23 mouse cellular contexts compared by ENCODE assay signal in the genomic region with DNA sequence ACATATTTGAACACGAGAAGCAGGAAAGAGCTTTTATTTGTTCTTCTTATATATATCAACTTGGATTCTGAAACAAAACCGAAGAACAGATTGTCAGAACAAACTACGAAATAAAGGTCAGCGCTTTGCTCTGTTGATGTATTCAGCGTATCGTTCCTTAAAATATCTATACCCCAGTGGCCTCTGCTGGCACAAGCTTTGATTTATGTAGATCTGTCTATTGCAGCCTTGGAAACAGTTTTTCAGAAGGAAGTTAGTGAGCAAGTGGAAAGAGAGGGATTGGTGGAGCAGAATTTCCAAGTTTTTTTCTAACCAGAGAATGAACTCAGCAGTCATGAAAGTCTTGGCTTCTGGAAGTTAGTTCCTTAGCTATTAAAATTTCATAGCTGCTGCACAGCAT.
DNase-seq lines count a peak whose midpoint lies in the region; ATAC-seq and TF ChIP-seq lines count a peak whose summit lies in the region.
"Had no signal": no experiment of that assay in that cellular context is flagged by ENCODE, and none has a peak within 500 bp of the region (broad histone marks: within the 10 kb centered on the region; RNA-seq: fewer than 3 reads in every experiment).

No protein-coding gene starts in this region.

- H3K9me3 ChIP-seq in lung, embryonic 14.5 days (ENCODE audit: low read depth, low read length): no peaks in the 10 kb centered on the region
- no peaks in the 10 kb centered on the region for H3K9me3 ChIP-seq in midbrain, embryonic 11.5 days (ENCODE audit: control insufficient read depth, low read length)
- no peaks in the 10 kb centered on the region for H3K9me3 ChIP-seq in midbrain, postnatal 0 days (ENCODE audit: low read length)
- H3K9me3 ChIP-seq: G1E had no signal

- no peak for ATAC-seq in lung, embryonic 14.5 days (ENCODE audit: insufficient read depth)
- ATAC-seq in midbrain, embryonic 11.5 days (ENCODE audit: low FRiP score): no peak
- no peak for ATAC-seq in midbrain, postnatal 0 days (ENCODE audit: low FRiP score)
- ATAC-seq: activated CD4-positive, CD25-positive, alpha-beta regulatory T cell, adult 4 months; CD4-positive, CD25-positive, alpha-beta regulatory T cell, adult 4 months; Patski had no signal

- H3K27me3 ChIP-seq in lung, embryonic 14.5 days (ENCODE audit: insufficient read depth, low read length): no peaks in the 10 kb centered on the region
- H3K27me3 ChIP-seq in midbrain, embryonic 11.5 days (ENCODE audit: control insufficient read depth, insufficient read depth, low read length): no peaks in the 10 kb centered on the region
- no peaks in the 10 kb centered on the region for H3K27me3 ChIP-seq in midbrain, postnatal 0 days (ENCODE audit: insufficient read depth, low read length)
- H3K27me3 ChIP-seq: CH12.LX, Patski had no signal

- H3K4me3 ChIP-seq in gastrocnemius, adult 2 months: no peak overlapping the region
- no peak overlapping the region for H3K4me3 ChIP-seq in lung, embryonic 14.5 days (ENCODE audit: low read depth, low read length)
- H3K4me3 ChIP-seq in midbrain, embryonic 11.5 days (ENCODE audit: low read depth, low read length): no peak overlapping the region
- no peak overlapping the region for H3K4me3 ChIP-seq in midbrain, postnatal 0 days (ENCODE audit: low read depth, low read length)

- DNase-seq in adrenal gland, postnatal 10 days: peak; percentile 47
- no peak for DNase-seq in adrenal gland, adult 18-20 months (ENCODE audit: low spot score in 2 of 2)
- no peak for DNase-seq in gastrocnemius, adult 2 months
- no peak for DNase-seq in gastrocnemius, postnatal 36 days
- DNase-seq in lung, embryonic 14.5 days: peak; percentile 32
- DNase-seq in lung, postnatal 36 days: no peak
- peak; percentile 77 for DNase-seq in midbrain, embryonic 11.5 days (ENCODE audit: low spot score, missing footprints)
- DNase-seq in midbrain, postnatal 0 days (ENCODE audit: low spot score): no peak
- DNase-seq: adrenal gland, adult 2 months; adrenal gland, adult 8-10 months; adrenal gland, postnatal 14 days; adrenal gland, postnatal 25 days; adrenal gland, postnatal 36 days; B cell, adult 2 months; cerebellum, adult 11 months; cerebellum, adult 11-12 months; cerebellum, adult 18-20 months; cerebellum, adult 2 months had no signal

- H3K4me1 ChIP-seq in lung, embryonic 14.5 days (ENCODE audit: insufficient read depth): peaks cover 7% of the 10 kb centered on the region; the same call in 1 of the 2 replicates
- no peaks in the 10 kb centered on the region for H3K4me1 ChIP-seq in midbrain, embryonic 11.5 days (ENCODE audit: control insufficient read depth, insufficient read depth, low read length)
- no peaks in the 10 kb centered on the region for H3K4me1 ChIP-seq in midbrain, postnatal 0 days (ENCODE audit: insufficient read depth, low read length)

- intact Hi-C loops in gastrocnemius, adult 2 months (cut with DNase I): loop anchor here (10.0 kb wide), 1 partner anchor 255 kb away; a partner anchor contains a TSS
- intact Hi-C loops in gastrocnemius, postnatal 36 days (cut with DNase I): no loop called here

- H3K4me2 ChIP-seq in lung, embryonic 14.5 days: no peak overlapping the region
- H3K4me2 ChIP-seq in midbrain, embryonic 11.5 days: no peak overlapping the region
- no peak overlapping the region for H3K4me2 ChIP-seq in midbrain, postnatal 0 days (ENCODE audit: low read depth, low read length, poor library complexity, severe bottlenecking)

- H3K9ac ChIP-seq in lung, embryonic 14.5 days: no peak overlapping the region
- H3K9ac ChIP-seq in midbrain, embryonic 11.5 days (ENCODE audit: low read length): no peak overlapping the region
- H3K9ac ChIP-seq in midbrain, postnatal 0 days (replicated peaks; ENCODE audit: low read length, poor library complexity, severe bottlenecking): no peak overlapping the region

- peak overlapping the region; percentile 61; the same call in 1 of the 2 replicates for H3K27ac ChIP-seq in gastrocnemius, adult 2 months
- no peak overlapping the region for H3K27ac ChIP-seq in lung, embryonic 14.5 days (ENCODE audit: low read depth)
- H3K27ac ChIP-seq in midbrain, embryonic 11.5 days (ENCODE audit: low read depth, low read length): no peak overlapping the region
- no peak overlapping the region for H3K27ac ChIP-seq in midbrain, postnatal 0 days (ENCODE audit: low read depth, low read length)

- peaks cover 4% of the 10 kb centered on the region; the same call in 1 of the 2 replicates for H3K36me3 ChIP-seq in lung, embryonic 14.5 days (ENCODE audit: insufficient read depth)
- no peaks in the 10 kb centered on the region for H3K36me3 ChIP-seq in midbrain, embryonic 11.5 days (ENCODE audit: control insufficient read depth, insufficient read depth, low read length)
- no peaks in the 10 kb centered on the region for H3K36me3 ChIP-seq in midbrain, postnatal 0 days (ENCODE audit: insufficient read depth, low read length)
- H3K36me3 ChIP-seq: G1E had no signal

- WGBS in lung, embryonic 14.5 days: 62% methylated on average over 6 of the region's 6 CpGs
- WGBS in midbrain, embryonic 11.5 days: 95% methylated on average over 6 of the region's 6 CpGs
- 82% methylated on average over 6 of the region's 6 CpGs for WGBS in midbrain, postnatal 0 days

- TF ChIP-seq CTCF in gastrocnemius, adult 2 months (IDR thresholded peaks at IDR 0.05): no peak
- TF ChIP-seq CTCF in lung, embryonic 14.5 days (IDR thresholded peaks at IDR 0.05; ENCODE audit: low read depth): no peak
- no peak for TF ChIP-seq CTCF in midbrain, postnatal 0 days (IDR thresholded peaks at IDR 0.05)

Comparison
In these comparisons a context has a peak if more than half of its experiments do, and no peak if none do; other contexts are left out.
1. DNase-seq: peak in adrenal gland, postnatal 10 days (single experiment), lung, embryonic 14.5 days (single experiment) and midbrain, embryonic 11.5 days (single experiment); none in adrenal gland, adult 18-20 months (0 of 2), gastrocnemius, adult 2 months (single experiment), gastrocnemius, postnatal 36 days (0 of 2), lung, postnatal 36 days (single experiment) and midbrain, postnatal 0 days (single experiment).